Mouse (Mus musculus) right cerebral cortex, adult 2 months (tissue): ENCODE data around the gene Calr.

Source experiments
- DNase-seq, 2 experiments: peaks; one replicate each; pipeline ENCODE4 v3.0.0; 2021 to 2022; ENCODE audit warnings: low spot score in 2 of 2

The Calr gene

DNA sequence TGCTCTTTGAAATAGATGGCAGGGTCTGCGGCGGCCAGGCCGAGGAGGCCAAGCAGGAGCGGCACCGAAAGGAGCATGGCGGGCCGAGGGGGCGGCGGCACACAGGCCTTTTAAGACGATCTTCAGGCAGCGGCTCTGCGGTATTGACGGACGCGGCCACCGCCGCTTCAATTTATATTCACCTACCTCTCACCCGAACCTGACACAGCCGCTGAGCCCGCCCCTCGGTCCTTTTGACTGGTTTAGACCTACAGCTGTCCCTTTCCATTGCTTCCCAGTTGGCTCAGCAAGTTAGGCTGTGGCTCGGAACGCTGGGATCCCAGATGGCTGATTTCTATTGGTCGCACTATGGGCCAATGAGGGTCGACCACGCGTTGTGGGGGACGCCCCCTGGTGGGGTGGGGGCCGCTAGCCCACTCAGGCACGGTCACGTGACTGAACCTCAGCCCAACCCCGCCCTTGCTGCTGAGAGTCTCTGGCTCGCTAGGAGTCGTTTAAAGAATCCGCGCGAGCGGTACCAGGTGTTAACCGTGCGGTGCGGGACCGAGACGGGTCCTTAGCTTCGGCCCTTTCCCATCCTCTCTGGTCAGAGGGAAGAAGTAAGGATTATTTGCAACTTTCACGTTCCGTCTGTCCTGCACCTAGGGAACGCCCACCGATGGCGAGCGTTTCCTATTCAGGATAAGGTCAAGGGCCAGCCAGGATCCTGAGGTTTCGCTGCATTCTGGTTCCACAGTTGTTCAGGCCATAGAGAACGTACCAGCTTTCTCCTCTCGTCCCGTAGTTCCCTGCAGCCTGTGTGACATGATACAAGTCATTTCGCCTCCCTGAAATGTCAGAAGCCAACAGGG is at the start of gene Calr:
Gene Calr, minus strand, starts transcription at position 213 of the 851 bp plus-strand sequence.
- peak; percentile 99 to 100 for DNase-seq

- no peak for DNase-seq
These were observed 49.2 kb upstream of the Calr start for GRCm38 (mm10) chr8:84895963-84896362.

DNA sequence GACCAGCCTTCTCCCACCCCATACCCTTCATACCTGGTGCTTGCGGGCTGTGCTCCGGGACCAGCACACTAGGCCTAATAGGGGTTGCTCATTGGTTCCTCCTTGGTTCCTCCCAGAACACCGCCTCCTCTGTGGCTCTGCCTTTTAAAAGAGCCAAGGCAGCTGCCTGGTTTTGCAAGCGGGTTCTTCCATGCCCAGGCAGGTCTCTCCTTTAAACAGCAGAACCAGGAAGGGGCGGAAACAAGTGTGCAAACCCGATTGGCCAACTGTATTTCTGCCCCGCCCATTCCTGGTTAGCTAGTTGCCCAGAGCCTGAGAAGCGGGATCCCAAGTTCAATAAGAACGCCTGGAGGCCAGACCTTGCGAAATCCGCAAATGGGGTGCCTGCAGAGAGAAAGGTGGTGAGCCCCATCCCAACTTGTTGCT is 47.0 kb upstream of the Calr start, which contains the start of gene Gcdh:
Gene Gcdh, minus strand, starts transcription at position 213 of the 426 bp plus-strand sequence.
- DNase-seq = peak; percentile 93 to 94

GRCm38 (mm10) chr8:84892993-84893708 is 46.4 kb upstream of the Calr start:
- no peak for DNase-seq

DNA sequence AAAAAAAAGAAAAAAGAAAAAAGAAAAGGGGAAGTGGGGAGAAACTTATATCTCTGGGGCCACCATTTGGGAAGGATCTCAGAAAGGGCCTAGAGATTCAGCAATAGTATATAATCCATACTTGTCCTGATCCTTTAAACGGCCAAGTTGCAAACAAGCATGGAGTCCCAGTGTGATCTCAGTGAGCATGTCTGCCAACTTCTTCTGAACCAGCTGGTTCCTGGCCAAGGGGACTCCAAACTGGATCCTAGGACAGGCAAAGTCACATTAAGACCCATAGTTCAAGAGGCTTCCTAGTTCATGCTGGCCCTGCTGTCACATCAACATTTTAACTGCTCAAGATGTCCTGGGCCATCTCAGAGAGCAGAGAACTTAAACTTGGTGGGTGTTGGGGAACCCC is 42.4 kb upstream of the Calr start:
- DNase-seq = no peak

GRCm38 (mm10) chr8:84888280-84888679 is 41.5 kb upstream of the Calr start:
- DNase-seq = no peak

GRCm38 (mm10) chr8:84884728-84885127 is 38.0 kb upstream of the Calr start:
- DNase-seq = no peak

- no peak for DNase-seq
These were observed 32.2 kb upstream of the Calr start for GRCm38 (mm10) chr8:84878915-84879314.

GRCm38 (mm10) chr8:84877297-84878035 is 30.7 kb upstream of the Calr start:
- DNase-seq = no peak

- DNase-seq = no peak
These were observed 27.6 kb upstream of the Calr start for GRCm38 (mm10) chr8:84874339-84874738.

DNA sequence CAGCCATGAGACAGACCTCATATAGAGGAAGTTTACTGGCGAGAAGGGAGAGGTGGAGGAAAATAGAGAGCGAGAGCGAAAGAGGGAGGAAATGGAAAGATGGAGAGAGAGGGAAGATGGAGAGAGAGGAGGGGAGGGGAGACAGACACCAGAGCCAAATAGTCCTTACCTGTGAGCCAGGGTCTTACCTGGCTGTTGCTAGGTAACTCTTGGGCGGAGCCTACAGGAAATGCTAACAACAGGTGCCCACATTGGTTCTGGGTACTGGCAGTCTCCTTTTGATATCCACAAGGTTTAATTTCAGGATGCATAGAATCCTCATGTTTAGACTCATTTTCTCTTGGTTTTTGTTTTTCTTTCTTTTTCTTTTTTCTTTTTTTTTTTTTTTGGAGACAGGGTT is 26.3 kb upstream of the Calr start:
- DNase-seq = no peak

DNA sequence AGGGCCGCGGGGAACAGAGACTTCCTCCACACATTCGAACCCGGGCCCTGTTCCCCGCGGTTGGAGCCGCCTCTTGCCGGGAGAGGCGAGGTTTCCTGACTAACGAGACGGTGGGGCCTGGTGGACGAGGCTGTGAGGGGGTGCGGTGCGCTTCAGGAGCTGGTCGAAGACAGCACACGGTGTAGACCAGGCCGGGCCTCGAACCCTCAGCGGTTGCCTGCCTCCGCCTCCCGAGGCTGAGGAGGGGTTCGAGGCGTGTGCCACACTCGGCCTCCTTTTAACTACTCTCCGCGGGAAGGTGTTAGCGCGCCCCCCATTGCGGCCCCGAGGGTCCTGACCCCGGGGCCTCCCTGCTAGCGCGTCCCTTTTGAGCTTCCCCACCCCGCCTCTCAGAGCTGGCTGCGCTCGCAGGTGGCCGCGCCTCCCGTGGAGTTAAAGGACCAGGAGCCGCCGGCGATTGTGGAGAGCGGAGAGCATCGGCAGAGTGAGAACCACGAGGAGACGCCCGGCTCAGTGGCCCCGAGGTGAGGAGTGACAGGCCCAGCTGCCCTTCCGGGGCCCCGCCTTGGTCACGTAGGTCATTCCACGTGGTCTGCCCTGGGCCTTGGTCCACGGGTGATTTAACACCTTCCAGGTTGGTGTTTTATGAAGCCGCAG is 25.7 kb upstream of the Calr start:
- DNase-seq = no peak

DNA sequence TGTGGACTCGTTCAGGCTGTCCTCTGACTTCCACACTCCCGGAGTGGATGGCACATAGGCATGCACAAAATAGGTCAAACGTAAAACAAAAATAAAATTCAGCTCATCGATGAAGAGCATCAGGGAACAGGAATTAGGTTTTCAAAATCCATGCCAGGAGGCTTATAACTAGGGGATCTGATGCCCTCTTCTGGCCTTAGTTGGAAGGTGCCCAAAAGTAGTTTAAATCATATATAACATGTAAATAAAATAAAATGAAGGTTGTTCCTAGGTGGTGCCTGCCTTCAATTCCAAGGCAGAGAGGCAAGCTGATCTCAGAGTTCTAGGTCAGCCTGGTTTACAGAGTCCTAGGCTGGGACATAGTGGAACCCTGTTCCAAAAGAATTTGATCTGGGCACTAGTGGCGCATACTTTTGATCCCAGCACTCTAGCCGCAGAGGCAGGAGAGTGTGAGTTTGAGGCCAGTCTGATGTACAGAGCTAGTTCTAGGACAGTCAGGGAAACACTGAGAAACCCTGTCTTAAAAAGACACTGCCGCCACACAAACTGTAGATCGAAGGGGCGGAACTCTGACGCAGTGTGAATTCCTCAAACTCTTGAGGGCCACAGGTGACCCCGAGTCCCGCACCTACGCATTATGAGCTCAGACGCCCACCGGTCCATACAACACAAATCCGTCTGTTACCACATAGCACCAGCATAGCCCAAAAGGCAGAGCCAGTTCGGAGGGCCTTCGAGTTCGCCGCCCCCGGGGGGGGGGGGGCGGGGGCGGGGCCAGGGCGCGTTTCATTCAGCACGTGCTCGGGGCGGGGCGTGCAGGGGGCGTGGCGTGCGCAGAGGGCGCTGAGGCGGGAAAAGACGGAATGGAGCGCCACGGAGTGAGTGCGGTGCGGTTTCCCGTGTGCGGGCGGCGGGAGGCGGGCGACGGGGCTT is 24.9 kb upstream of the Calr start, which contains the start of gene Syce2:
Gene Syce2, plus strand, starts transcription at position 736 of the 933 bp plus-strand sequence.
- DNase-seq = peak in 1 of 2 experiments; percentile 46

DNA sequence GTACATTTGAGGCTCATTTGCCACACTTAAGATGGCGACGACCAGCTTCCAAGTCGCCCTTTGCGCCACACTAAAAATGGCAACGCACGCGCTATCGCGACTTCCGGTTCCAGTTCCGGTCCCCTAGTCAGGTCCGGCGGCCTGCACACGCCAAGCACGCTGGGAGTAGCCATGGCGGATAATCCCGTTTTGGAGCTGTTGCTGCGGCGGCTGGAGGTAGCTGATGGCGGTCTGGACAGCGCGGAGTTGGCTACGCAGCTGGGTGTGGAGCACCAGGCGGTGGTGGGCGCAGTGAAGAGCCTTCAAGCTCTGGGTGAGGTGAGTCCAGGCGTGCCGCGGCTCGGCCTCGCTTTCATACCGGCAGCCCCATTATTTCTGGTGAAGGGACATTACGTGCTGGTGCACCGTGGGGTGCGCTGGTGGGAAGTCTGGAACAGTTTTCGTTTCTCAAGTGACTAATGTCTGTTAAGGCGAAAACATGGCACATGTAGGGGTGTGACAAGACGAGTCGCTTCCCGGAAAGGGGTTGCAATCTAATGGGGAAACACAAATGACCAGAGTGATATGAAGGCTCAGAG is 10.2 kb upstream of the Calr start, which contains the start of gene Farsa:
Gene Farsa, plus strand, starts transcription at position 126 of the 578 bp plus-strand sequence.
- DNase-seq = peak; percentile 95

DNA sequence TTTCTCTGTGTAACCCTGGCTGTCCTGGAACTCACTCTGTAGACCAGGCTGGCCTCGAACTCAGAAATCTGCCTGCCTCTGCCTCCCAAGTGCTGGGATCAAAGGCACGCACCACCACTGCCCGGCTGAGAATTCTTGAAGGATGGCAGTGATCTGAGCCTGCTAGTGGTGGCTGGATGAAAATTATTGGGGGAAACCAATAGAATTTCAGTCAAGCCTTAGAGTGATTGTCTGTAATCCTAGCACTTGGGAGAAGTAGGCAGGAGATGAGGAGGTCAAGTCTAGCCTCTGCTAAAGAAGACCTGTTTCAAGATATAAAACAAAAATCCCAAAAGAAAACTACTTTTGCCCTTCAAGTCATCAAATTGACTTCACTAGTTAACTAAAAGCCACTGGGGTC is 9.7 kb upstream of the Calr start:
- DNase-seq = no peak

DNA sequence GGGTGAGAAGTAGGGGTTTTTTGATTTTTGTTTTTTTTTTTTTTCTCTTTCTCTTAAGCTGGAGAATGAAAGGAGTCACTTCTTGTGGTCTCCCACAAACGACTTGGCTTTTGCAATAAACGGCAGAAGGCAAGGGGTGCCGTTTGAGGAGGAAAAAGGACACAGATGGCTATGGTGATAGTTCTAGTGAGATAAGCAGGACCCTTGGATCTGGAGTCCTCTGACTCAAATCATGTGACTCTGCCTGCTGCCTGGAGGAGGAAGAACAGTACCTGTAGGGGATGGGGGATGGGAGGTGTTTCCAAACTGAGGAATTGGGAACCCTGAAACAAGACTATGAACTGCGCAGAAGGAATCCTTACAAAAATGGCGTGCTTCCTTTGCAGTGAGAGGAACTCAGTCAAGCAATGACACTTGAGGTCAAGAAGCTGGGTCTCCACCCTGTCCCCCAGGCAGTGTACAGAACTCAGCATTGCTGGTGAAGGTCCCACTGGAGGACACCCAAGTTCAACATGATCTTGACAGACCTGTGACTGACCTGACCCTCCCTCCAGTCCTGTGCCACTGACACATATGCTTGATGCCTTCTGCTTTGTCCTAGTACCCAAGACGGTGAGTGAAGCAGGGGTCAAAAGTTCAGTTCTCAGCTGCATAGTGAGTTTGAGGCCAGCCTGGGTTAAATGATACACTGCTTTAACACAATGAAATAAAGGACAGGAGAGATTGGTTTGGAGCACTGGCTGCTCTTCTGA is 1.1 kb upstream of the Calr start:
- DNase-seq = no peak

DNA sequence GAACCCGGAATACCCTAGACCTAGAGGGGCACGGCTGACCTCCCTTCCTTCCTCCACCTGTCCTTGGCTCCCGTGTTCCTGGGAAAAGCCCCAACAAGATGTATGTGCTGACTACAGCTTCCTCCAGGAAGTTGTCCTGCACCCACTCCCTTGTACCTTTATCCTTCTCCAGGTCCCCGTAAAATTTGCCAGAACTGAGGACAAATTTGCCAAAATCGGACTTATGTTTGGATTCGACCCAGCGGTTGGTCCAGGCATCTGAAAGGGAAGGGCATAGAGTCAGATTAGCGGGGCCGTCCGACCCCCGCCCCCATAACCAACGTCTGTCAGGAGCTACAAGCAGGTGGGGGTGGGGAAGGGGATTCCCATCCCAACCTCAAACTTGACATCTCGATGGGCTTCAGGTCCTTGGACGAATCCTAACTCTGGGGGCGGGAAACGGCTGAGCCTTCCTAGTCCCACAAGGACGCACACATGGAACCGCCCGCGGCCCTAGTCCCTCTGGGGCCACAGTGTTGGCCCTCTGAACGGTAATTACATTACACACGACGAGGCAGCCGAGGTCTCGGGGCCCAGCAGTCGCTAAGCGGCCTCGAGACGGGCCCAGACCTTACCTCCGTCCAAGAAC is 526 bp downstream of the Calr start:
- no peak for DNase-seq

DNA sequence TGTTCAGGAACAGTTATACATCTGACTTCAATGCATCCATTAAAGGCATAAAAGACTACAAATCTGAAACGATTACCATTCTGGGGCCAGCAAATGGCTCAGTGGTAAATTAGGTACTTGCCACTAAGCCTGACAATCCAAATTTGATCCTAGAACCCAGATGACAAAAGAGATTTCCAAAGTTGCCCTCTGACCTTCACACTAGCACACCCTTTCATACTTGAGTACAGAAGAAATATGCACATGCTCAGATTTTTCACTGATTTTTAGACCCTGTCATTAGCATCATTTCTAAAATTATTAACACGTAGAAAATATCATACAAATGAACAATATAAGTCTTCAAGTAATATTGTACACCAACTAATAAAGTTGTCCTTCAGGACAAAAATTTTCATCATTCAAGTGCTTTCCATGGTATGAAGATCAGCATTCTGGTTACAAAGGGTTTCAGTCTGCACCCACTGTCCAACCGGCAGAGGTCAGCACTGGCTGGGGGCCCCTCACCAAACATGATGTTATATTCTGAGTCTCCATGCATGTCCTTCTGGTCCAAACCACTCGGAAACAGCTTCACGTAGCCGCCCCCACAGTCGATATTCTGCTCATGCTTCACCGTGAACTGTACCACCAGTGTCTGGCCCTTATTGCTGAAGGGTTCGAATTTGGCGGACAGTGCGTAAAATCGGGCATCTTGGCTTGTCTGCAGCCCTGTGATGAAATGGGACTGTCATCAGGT is 1.2 kb downstream of the Calr start:
- DNase-seq = no peak
